Mouse (Mus musculus): ENCODE results near the gene Olfr19.
"Not testable (repeated sequence)": the region's sequence is repeated elsewhere in the genome, so short reads cannot be mapped to it uniquely, and the experiment has no call there.

Gene Olfr19

DNA sequence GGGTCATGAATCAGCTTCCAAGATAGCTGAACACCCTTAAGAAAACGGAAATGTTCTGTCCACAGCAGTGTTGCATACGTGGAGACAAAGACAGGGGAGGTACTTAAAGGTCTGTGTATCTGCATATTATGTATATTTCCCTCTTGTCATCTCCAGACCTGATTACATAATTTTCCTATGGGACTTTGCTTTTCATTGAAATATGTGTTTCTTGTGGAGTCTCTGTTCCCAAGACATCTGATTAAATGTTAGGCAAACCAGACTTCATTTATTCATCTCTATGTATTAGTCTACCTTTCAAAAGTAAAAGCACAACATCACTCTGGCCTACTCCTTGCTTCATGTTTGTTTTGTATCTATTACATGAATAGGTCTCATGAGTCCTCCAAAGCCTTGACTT, at the start of gene Olfr19:
Gene Olfr19, minus strand, starts transcription at position 101 of the 400 bp plus-strand sequence.
- no peak for DNase-seq (ENCODE audit: low spot score in 2 of 2)

DNA sequence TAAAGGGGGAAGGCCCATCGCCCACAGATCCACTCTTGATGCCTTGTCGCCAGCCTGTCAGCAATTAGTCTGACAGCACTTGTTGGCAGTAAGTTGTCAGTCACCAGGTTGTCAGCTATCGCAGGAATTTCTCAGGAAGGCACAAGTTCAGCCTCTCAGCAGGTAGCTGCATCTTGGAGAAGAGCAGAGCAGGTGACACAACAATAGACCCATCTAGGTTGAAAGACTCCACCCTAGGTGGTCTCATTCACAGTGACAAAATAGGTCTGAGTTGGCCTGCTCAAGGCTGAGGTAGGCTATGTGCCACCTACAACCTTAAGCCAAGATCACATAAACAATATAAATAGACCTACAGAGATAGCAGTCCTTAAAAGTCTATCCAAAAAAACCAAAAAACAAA, 8.8 kb upstream of the Olfr19 start:
- no peak for DNase-seq (ENCODE audit: low spot score in 2 of 2)

DNA sequence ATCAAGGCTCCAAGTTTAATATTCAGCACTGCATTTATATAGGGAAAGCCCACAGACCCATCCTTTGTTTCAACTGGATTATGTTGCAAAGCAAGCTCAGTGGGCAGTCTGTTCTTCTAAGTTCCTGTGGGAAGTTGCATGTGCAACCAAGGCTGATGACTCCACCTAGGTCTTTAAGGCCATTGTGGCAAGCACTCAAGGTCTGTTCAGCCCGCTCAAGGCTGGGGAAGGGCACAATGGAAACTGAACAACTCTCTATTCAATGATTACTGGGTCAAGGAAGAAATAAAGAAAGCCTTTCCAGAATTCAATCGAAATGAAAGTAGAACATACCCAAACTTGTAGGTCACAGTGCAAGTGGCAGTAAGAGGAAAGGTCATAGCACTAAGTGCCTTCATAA, 7.8 kb upstream of the Olfr19 start:
- no peak for DNase-seq (ENCODE audit: low spot score in 2 of 2)

DNA sequence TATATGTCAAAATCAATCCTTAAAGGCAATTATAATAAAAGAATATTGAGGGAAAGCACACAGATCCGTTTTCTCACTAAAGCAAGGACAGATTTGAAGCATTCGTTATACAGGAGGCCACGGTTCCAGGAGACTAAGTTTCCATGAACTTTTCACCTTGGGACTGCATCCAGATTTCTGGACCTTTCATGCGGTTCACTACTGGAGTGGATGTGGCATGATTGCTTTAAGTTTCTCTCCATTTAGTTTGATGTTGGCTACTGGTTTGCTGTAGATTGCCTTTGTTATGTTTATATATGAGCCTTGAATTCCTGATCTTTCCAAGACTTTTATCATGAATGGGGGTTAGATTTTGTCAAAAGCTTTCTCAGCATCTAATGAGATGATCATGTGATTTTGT, 11.2 kb downstream of the Olfr19 start:
- DNase-seq (ENCODE audit: low spot score in 2 of 2): no peak

DNA sequence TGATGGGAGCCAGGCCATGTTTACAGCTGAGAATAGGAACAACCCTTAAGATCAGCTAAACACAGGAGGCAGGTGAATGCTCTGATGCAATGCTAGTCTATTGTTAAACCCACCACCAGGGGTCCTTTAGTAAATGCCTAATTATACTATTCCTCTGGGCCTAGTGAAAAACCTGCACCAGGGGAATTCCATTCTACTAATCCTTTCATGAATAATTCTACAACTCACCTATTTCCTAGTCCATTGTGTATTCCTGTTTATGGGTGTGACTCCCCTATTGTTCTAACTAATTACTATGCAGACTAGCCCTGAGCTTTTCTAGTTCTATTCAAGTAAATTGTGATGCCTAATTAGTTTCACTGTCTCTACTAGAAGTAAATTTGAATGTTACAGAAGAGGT, 11.7 kb downstream of the Olfr19 start:
- not testable (repeated sequence) for DNase-seq (ENCODE audit: low spot score in 2 of 2)

DNA sequence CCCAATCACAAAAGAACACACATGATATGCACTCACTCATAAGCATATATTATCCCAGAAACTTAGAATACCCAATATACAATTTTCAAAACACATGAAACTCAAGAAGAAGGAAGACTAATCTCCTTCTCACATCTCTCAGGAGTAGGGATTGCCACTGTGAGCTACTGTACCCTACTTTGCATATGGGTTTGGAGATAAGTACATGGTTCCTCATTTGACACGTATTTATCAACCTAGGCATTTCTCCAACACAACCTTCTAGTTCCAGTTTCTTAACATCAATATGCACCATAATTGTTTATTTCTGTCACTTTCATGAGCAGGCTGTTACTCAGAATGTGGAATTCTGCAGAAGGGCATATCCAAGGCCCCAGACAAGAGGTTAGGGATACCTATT, 31.1 kb downstream of the Olfr19 start:
- no peak for DNase-seq (ENCODE audit: low spot score in 2 of 2)

DNA sequence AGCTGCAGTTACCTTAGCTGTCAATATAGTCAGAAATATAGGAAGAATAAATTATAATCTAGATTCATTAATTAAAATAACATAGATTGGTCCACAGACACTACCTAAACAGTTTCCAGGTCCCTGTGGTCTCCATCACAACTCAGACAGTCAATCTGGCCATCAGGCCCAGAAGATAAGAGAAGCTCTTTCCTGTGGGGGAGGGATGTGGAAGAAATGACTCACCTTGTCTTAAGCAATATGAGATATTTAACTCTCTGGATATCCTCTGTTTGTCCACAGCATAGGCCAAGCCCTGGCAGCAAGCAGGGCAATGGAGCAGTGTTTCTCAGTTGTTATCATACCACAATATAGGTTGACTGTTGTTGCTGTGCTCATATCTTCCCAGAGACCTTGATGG, 42.5 kb downstream of the Olfr19 start:
- no peak for DNase-seq (ENCODE audit: low spot score in 2 of 2)
